Mouse (Mus musculus): ENCODE data around the gene Bcar3. TPM values are rescaled to one million over a fixed set of nuclear protein-coding genes. Genes with fewer than 3 reads are reported as not detected.

The Bcar3 gene
- total and polyA plus RNA-seq, 3 experiments = 47.4 to 61.2 (median 52.0) TPM

DNA sequence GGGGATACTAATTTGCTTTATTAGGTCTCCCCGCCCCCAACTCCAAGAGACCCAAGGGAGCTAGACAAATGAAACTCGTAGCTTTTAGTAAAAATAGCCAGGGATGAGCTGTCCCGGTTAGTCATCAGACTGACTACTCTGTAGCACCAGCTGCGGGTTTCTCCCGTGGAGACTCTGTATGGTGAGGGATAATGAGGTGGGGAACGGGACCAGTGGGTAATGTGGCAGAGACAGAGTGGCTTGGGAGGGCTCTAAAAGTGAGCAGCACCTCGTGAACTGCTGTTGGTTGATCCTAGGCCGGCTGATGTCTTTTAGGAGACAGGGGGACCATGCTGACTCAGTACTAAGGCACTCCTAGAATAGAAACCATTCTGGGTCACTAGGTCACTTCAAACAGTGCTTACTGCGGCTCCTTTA, 49.5 kb downstream of the Bcar3 start (continued):
- TF ChIP-seq GABPA (IDR thresholded peaks at IDR 0.05; ENCODE audit: insufficient replicate concordance, low read depth, low read length) (no peak), MAFK (IDR thresholded peaks at IDR 0.05; ENCODE audit: insufficient replicate concordance, low read length) (0 out of 2 replicates have a peak, but pooled peaks have one; percentile 60), MEF2A (IDR thresholded peaks at IDR 0.05; ENCODE audit: borderline replicate concordance, low read depth, low read length) (peak; percentile 86), MYC (IDR thresholded peaks at IDR 0.05; ENCODE audit: low read depth, low read length) (no peak), RCOR1 (conservative IDR thresholded peaks at IDR 0.05; ENCODE audit: low read depth, low read length) (no peak), MAX (IDR thresholded peaks at IDR 0.05; ENCODE audit: low read length) (no peak), PAX5 (IDR thresholded peaks at IDR 0.05; ENCODE audit: low read length) (no peak), EP300 (IDR thresholded peaks at IDR 0.05; ENCODE audit: low read length) (no peak; the same call in none of the 2 replicates), MXI1 (IDR thresholded peaks at IDR 0.05; ENCODE audit: low read depth, low read length) (no peak)

GRCm38 (mm10) chr3:122344350-122344749, 50.4 kb downstream of the Bcar3 start:
- no peak overlapping the region for H3K27ac ChIP-seq (ENCODE audit: insufficient read depth, low read depth)
- H3K9me3 ChIP-seq (replicated peaks; ENCODE audit: low read length) = peaks cover 3% of the 10 kb centered on the region
- no peaks in the 10 kb centered on the region for H3K27me3 ChIP-seq (replicated peaks)
- in situ Hi-C loops (cut with MboI; ENCODE audit: low pct_ligation_motif_present, low pct_unique_long_range_greater_than_20kb, low sequenced_read_pairs) = loop anchor here (5.0 kb wide), 1 partner anchor 38 kb away; no protein-coding TSS in a partner anchor
- no peaks in the 10 kb centered on the region for H3K79me2 ChIP-seq (replicated peaks; ENCODE audit: control insufficient read depth, extremely low read depth, insufficient read depth, poor library complexity, severe bottlenecking)
- H3K36me3 ChIP-seq (replicated peaks in 1 of 2; ENCODE audit: control insufficient read depth in 1 of 2, insufficient read depth in 1 of 2, low read length in 1 of 2) = no peaks in the 10 kb centered on the region
- peaks cover 16 to 51% of the 10 kb centered on the region in 2 experiments for H3K4me1 ChIP-seq (ENCODE audit: control insufficient read depth in 1 of 2, insufficient read depth in 2 of 2)
- H3K4me3 ChIP-seq (replicated peaks in 1 of 3; ENCODE audit: low read depth in 2 of 3, low read length in 2 of 3, poor library complexity in 1 of 3) = no peak overlapping the region
- H3K4me2 ChIP-seq (ENCODE audit: insufficient read depth, low read depth, poor library complexity, severe bottlenecking) = no peak overlapping the region
- dilution Hi-C loops (cut with MboI; ENCODE audit: extremely low pct_ligation_motif_present, extremely low pct_unique_long_range_greater_than_20kb, low sequenced_read_pairs) = no loop called here
- no peak overlapping the region for H3K9ac ChIP-seq (ENCODE audit: insufficient read depth, low read depth)
- no peak for DNase-seq (ENCODE audit: extremely low read depth)
- TF ChIP-seq IRF4 (IDR thresholded peaks at IDR 0.05; ENCODE audit: low read depth, low read length) (no peak), POLR2A (IDR thresholded peaks at IDR 0.05; ENCODE audit: low read depth, low read length) (no peak), NELFE (IDR thresholded peaks at IDR 0.05; ENCODE audit: low read depth, low read length) (no peak)

DNA sequence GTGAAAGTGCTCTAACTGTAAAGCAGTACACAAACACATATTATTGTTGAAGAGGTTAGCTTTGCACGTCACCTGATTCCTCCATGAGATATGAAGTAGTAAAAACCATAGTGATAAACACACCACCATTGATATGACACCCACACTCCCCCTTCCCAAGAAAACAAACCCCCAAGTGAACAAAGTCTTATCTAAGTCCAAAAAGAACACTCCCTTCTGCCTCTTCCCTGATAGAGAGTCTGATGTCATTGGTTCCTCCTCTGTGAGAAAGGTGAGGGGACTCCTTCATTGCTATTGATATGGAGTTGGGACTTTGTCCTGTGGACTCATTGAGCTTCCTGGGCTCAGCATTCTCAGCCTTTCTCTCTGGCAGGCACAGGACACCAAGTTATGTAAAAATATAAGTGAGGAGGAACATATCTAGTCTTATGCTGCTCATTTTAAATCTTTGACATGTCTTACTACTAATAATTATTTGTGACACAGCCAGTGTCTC, 52.1 kb downstream of the Bcar3 start:
- in situ Hi-C loops (cut with MboI; ENCODE audit: low pct_ligation_motif_present, low pct_unique_long_range_greater_than_20kb, low sequenced_read_pairs) (no loop called here), dilution Hi-C loops (cut with MboI; ENCODE audit: extremely low pct_ligation_motif_present, extremely low pct_unique_long_range_greater_than_20kb, low sequenced_read_pairs) (no loop called here)
- H3K27ac ChIP-seq (ENCODE audit: insufficient read depth, low read depth) = no peak overlapping the region

More for the DNA sequence above, 52.1 kb downstream of the Bcar3 start:
- Histone ChIP-seq H3K4me3 (replicated peaks in 1 of 3; ENCODE audit: low read depth in 2 of 3, low read length in 2 of 3, poor library complexity in 1 of 3) (no peak overlapping the region), H3K79me2 (replicated peaks; ENCODE audit: control insufficient read depth, extremely low read depth, insufficient read depth, poor library complexity, severe bottlenecking) (no peaks in the 10 kb centered on the region), H3K27me3 (replicated peaks) (no peaks in the 10 kb centered on the region), H3K9ac (ENCODE audit: insufficient read depth, low read depth) (no peak overlapping the region), H3K9me3 (replicated peaks; ENCODE audit: low read length) (peaks cover 6% of the 10 kb centered on the region), H3K4me2 (ENCODE audit: insufficient read depth, low read depth, poor library complexity, severe bottlenecking) (no peak overlapping the region), H3K36me3 (replicated peaks in 1 of 2; ENCODE audit: control insufficient read depth in 1 of 2, insufficient read depth in 1 of 2, low read length in 1 of 2) (no peaks in the 10 kb centered on the region), H3K4me1 (ENCODE audit: control insufficient read depth in 1 of 2, insufficient read depth in 2 of 2) (peaks cover 8 to 38% of the 10 kb centered on the region in 2 experiments; a peak in 3 of 4 replicates)
- no peak for TF ChIP-seq SIN3A (IDR thresholded peaks at IDR 0.05; ENCODE audit: low read length)
- TF ChIP-seq NELFE (IDR thresholded peaks at IDR 0.05; ENCODE audit: low read depth, low read length) = no peak
- TF ChIP-seq CHD1 (IDR thresholded peaks at IDR 0.05; ENCODE audit: low read depth, low read length) = no peak
- no peak for TF ChIP-seq EP300 (IDR thresholded peaks at IDR 0.05; ENCODE audit: low read length)
- no peak for TF ChIP-seq BHLHE40 (IDR thresholded peaks at IDR 0.05; ENCODE audit: low read depth, low read length)
- TF ChIP-seq UBTF (IDR thresholded peaks at IDR 0.05; ENCODE audit: low read depth, low read length) = no peak
- no peak for TF ChIP-seq MYC (IDR thresholded peaks at IDR 0.05; ENCODE audit: low read depth, low read length)
- no peak for TF ChIP-seq KAT2A (IDR thresholded peaks at IDR 0.05; ENCODE audit: insufficient replicate concordance, low read length)
- TF ChIP-seq ETS1 (conservative IDR thresholded peaks at IDR 0.05; ENCODE audit: low read depth, low read length) = no peak
- no peak for TF ChIP-seq IRF4 (IDR thresholded peaks at IDR 0.05; ENCODE audit: low read depth, low read length)
- DNase-seq (ENCODE audit: extremely low read depth) = no peak
